Mouse (Mus musculus): Measurements from ENCODE around the gene Bcl2. TPM values are rescaled to one million over a fixed set of nuclear protein-coding genes. Genes with fewer than 3 reads are reported as not detected.
"Not testable (repeated sequence)": the region's sequence is repeated elsewhere in the genome, so short reads cannot be mapped to it uniquely, and the experiment has no call there.

The Bcl2 gene
- total RNA-seq, 2 experiments from 2014 or later = 10.9 to 11.4 TPM

DNA sequence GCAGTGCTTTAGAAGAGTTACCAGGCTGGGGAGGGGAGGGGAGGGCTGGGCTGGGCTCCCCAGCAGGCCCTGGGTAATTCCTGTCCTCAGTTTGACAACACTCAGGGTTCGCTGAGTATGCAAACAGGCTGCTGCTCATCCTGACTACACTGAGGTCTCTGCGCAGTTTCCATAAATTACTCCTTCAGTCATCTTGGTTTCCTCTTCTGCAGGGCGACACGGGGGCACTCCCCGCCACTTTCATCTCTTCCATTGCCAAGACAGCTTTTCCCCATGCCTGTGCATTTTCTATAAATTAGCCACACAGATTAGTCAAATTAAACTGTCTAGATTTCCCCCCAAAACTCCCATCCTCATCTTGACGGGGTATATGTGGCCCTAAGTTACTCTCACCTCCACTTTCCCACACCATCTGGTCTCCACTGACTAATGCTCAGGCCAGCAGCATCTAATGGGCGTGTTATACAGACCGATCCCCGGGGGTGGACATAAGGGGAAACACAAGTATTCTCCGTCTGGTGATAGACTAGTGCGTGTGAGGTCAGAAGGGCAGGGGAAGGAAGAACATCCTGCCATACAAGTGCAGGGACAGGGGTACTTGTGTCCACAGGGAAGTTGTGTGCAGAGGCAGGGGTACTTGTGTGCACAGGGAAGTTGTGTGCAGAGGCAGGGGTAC is 152.9 kb downstream of the Bcl2 start:
- no peak for DNase-seq (ENCODE audit: low spot score in 2 of 2)

DNA sequence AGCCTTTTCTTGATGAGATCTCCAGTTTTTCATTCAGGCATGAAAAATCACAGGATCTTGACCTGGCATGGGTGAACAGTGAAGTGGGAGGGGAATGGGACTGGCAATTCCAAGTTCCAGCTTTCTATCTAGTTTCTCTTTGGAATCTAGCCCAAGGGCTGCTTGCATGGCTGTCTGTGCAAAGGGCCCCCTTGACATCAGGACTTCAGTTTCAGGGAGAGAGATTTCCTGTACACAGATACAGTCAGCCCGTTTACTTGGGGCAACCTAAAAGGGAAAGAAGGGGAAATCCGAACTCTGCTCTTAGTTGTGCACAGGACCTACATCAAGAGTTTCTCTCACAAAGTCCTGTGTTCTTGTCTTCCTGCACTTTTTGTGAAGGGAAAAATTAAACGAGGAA is 154.0 kb downstream of the Bcl2 start:
- DNase-seq (ENCODE audit: low spot score in 2 of 2) = no peak

DNA sequence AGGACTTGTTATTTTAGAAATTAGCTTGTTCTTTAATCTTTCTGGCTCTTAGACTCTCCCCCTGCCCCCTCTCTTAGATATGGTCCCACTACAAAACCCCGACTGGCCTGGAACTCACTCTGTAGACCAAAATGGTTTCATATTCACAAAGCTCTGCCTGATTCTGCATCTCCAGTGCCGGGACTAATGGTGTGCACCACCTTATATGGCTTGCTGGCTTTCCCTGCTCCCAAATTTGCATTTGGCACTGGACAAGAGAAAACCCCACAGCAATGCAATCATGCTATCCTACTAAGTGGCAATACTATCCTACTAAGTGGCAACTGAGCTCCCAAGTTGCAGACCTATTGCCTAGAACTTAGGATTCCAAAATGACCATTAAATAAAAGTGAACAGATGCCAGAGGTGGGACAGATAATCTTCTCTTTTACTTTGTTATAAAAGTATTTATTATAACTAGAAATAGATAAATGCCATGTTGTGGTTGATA is 154.9 kb downstream of the Bcl2 start:
- no peak for DNase-seq (ENCODE audit: low spot score in 2 of 2)

DNA sequence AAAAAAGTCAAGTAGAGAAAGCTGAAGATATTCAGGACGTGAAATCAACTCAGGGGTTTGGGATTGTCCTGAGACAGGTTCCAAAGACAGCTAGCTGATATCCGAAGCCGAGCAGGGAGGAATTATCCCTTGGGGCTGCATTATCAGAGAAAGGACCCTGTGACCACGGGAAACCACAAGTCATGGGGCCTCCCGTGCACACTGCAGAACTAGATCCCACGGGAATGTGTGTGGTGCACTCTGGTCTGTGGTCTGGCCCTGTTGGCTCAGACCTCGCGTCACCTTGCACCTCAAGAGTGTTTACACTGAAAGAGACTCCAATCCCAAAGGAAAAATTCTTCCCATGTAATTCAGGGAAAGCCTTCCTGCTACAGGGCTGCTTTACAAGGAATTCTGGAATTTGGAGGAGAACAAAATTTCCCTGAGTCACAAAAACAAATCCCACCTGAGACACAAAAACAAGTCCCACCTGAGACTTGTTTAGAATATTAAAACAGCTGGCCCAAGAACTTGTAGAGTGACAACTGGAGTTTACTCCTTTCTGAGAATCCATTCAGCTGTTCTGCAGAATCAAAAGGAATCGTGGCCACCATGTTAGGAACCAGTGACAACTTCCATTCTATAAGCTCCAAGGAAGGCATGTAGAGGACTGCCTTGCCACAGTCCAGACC is 158.4 kb downstream of the Bcl2 start:
- DNase-seq (ENCODE audit: low spot score in 2 of 2) = no peak

DNA sequence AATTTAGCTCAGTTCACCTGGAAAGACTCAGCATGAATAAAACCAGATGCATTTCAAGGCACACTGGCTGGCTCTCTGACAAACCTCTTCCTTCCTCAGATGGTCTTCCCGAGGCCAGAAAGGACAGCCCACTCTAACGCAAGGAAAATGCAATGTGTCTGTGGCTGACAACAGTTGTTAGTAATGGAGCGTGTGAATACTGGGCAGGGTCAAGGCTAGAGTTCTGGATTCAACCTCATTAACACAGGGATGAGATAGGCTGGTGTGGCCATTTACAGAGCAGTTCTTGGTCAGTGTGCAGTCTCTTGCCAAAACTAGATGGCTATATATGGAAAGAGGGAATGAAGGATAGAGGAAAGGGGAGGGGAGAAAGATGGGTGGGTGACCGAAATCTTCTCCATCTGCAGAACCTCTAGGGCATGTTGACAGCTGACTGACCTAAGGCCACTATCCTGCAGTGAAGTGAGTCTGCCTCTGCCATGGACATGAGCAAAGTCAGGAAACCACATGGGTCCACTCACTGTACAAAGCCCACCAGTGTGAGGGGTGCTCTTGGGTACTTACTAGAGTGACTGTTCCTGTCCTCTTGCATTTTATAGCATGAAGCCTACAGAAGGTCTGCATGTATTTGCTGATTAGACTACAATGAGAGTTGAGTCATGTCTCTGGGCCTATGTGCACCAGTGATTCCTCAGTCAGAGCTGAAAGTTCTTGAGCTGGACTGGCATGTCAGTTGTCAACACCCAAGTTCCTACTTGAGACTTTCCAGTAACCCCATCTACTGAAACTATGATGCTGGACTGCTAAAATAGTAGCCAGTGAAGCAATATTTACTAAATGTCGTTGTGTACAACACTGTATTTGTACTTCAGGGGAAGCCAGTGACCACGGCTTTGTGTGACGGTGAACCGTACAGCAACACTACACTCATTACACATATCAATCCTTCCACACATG is 159.9 kb downstream of the Bcl2 start:
- no peak for DNase-seq (ENCODE audit: low spot score in 2 of 2)

DNA sequence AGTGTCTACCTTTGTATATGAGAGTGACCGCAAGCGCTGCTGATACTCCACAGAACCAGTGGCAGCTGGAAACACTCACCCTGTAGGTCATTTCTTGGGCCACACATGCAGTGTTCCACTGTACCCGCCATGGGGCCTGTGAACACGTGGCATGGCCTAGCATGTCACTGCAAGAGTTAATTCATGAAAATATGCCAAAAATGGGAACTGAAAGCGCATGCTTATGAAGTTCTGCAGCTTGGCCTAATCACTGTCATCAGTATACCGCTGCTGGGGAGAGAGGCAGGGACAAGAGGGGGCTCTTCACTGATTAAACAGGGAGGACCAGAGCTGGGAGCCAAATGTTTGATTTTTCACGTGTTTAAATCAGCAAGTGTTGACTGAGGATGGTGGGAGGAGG is 161.2 kb downstream of the Bcl2 start:
- no peak for DNase-seq (ENCODE audit: low spot score in 2 of 2)

DNA sequence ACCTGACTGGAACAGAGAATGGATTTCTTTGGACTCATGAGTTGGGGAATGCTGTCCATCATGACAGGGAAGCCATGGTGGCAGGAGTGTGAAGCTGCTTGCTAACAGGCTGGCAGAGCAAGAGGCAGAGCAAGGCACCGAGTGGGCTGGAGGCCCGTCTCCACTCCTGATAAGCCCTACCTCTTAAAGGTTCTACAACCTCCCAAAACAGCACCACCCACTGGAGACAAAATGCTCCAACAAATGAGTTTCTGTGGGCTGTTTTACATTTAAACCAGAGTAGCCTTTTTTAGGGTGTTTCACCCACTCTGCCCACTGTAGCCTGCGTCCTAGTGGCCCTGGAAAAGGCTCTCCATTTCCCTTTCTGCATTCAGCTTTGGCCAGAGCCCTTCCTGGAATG is 163.5 kb downstream of the Bcl2 start:
- no peak for DNase-seq (ENCODE audit: low spot score in 2 of 2)

DNA sequence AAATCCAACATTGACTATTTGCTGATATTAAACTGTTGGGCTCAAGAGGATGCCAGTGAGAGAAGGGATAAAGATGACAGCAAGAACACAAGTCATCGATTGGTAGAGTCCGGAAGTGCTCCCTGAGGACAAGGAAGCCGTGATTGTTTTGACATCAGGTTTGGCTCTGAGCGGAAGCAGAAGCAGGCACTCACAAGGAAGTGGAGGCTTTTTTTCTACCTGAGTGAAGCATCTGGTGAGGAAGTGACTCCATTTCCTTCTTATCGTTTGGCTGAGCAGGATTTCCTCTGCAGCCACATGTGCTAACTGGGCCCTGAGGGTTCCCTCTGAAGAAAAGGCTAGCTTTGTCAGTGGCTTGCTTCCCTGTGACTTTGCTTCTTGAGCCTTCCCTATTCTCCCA is 165.0 kb downstream of the Bcl2 start:
- DNase-seq (ENCODE audit: low spot score in 2 of 2) = no peak

DNA sequence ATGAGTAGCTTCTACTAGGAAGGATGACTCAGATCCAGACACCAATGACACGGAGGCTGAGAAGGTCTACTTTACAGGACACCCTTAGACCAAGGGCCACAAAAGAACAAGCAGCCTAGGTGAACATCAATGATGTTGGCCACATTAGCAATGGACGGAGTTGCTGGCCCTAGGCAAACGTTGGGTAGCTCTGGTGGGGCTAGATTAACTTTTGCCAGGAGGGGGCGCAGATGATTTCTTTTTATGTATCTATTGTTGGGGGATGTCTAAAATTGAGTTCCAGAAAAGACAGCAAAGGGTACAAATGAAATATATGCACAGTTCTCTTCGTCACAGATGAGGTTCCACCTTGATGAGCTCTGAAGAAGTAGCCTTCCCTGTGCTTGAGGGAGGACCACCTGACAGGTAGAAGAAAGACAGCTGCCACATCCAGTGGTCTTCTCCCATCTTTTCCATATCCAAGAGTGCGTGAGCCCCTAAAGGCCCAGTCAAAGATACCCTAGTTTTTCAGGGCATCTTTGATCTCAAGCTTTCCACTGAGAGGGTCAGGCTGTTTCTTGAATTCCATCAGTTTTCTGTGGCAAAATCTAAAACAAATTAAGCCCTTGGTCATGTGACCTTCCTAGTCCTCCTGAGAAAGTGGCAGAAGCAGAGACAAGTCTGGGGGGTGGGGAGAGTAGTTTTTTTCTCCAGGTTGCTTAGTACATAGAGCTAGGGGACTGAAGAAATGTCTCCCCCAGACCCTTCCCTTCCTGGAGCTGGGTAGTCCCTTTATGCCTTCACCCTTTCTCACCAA is 169.1 kb downstream of the Bcl2 start:
- peak in 1 of 2 experiments; percentile 57 for DNase-seq (ENCODE audit: low spot score in 2 of 2)

DNA sequence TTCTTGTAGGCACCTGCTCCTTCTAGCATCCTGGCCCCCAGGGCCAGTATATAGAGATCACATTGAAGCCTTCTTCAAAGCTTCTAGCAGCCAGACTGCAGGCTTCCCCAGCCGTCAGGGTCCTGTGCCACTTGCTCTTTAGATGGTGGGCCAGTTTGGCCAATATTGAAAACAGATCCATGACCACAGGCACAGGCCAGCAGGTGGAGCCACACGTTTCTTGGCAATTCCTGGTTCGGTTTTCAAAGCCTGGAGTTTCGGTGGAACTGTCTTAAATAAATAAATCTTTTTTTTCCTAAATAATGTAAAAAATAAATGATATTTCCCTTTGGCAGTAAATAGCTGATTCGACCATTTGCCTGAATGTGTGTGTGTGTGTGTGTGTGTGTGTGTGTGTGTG is 171.3 kb downstream of the Bcl2 start:
- DNase-seq (ENCODE audit: low spot score in 2 of 2) = peak in 1 of 2 experiments; percentile 48

DNA sequence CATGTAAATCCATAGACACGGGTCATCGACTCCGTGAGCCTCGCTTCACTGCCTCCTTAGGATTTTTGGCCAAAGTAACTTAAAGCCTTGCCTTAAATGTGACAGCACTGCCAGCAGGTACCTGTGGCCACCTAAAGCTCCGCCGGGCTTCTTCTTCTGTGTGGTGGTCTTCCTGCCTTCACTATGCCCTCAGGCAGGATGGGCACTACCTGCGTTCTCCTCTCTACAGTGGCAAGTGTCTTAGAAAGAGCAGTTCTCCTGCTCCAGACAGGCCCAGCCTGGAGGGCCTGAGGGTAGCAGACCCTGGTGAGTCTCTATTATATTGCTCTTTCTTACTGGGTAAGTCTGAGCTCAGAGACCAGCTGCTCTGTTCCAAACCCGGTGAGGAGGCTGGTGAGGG is 172.2 kb downstream of the Bcl2 start:
- no peak for DNase-seq (ENCODE audit: low spot score in 2 of 2)

DNA sequence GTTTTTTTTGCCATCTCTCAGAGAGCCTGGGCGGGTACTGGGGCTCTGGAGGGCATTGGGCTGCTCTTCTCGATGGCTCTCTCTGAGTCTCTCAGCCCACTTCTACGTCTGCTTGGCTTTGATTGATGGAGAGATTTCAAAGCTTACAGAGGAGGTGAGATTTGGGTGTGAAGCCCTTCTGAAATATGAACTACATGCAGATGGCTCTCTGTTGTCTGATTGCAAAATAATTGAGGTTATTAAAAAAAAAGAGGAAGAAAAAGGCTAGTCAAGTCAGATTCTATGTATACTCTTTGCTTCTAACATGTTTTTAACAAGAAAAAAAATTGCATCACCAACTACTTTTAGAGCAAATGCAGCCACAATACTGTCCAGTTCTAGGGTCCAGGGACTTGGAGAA is 173.9 kb downstream of the Bcl2 start:
- DNase-seq (ENCODE audit: low spot score in 2 of 2) = no peak

DNA sequence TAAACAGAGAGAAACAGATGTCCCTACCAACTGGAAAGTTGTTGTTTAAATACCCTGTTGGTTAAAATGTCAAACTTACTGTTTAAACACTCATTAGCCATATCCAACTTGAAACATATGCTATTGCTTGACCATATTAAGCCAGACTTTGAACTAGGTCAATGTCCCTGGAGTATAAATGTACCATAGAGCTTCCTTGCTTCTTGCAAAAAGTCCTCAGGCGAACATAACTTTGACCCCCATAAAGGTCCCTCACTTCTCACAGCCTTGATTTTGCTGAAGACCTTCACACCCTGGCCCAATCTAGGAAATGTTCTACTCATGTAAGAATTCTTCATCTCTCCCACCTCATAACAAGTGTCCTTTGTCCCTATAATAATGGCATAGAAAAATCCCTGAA is 175.0 kb downstream of the Bcl2 start:
- DNase-seq (ENCODE audit: low spot score in 2 of 2) = no peak

DNA sequence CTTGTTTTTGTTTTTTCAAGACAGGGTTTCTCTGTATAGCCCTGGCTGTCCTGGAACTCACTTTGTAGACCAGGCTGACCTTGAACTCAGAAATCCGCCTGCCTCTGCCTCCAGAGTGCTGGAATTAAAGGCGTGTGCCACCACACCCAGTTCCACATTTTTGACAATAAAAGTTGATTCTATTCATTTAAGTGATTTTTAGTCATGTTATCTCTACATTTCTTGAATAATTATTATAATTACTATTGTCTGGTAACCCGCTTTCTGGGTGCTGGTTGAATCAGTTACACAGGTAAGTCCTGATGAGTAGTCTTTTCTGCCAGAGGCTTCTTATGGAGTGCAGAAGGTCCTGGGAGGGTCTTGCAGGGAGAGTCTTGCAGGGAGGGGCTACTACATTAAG is 179.2 kb downstream of the Bcl2 start:
- DNase-seq (ENCODE audit: low spot score in 2 of 2) = not testable (repeated sequence)

DNA sequence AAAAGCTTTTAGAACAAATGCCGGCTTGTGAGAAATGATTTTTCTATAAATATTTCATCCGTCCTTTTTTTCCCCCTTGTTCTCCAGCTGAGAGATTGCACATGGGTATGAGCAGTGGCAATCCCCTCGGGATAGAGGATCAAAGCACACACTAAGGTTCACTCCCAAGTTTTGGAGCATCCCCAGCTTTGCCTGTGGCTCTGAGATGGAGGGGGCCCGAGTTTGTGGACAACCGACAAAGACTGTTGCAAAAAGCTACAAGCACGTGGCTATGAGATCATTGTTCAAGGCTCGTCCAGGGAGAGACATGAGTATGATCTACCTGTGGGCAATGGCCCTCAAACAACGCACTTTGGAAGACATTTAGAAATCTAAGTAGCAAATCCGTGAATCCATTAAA is 184.5 kb downstream of the Bcl2 start:
- DNase-seq (ENCODE audit: low spot score in 2 of 2) = no peak

DNA sequence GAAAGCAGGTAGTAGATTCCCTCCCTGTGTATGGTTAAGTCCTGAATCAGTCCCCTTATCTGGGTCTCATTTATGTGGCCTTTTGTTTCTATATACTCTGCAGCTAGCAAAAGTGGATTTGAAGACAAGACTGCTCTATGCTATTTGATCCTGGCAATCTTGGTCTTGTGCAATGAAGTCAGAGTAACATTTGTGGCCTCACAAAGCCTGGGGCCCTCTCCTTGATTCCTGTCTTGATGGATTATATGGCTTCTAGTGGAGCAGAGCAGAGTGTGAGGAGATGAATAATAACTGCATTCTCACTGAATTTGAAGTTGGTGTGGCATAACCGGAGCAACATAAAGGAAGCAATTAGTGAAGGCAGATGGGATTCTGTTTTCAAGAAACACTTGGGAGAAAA is 186.5 kb downstream of the Bcl2 start:
- no peak for DNase-seq (ENCODE audit: low spot score in 2 of 2)

DNA sequence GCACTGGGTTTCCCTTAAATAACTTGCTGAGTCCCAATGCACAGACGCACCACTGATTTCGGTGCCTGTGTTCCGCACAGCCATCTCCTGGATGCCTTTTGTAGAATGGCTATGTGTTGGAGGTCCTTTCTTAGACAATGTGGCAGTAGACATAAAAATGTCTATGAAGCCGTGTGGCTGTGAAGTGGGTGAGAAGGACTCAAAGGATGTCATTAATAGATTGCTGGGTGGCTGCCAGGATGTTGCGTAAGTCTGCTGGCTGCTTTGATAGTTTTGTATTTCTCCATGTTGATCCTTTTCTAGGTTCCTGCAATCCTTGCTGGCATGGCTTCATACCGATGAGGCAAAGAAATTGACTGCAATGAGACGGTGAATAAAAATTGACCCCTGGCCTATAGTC is 187.3 kb downstream of the Bcl2 start:
- no peak for DNase-seq (ENCODE audit: low spot score in 2 of 2)

DNA sequence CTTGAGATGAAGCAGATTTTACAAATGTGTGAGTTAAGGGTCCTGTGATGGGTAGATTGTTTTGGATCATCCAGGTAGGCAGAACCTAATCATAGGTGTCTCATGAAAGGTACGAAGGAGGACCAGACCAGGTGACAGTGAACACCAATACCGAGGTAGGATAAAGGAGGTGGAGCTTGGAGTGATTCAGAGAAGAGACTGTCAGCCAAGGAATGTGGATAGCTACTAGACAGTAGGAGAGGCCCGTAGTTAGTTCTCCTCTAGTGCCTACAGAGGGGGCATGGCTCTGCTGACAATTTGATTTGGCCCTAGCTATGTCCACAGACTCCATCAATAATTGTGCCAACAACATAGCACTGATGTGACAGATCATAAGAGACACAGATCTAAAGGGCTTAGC is 188.0 kb downstream of the Bcl2 start:
- no peak for DNase-seq (ENCODE audit: low spot score in 2 of 2)

DNA sequence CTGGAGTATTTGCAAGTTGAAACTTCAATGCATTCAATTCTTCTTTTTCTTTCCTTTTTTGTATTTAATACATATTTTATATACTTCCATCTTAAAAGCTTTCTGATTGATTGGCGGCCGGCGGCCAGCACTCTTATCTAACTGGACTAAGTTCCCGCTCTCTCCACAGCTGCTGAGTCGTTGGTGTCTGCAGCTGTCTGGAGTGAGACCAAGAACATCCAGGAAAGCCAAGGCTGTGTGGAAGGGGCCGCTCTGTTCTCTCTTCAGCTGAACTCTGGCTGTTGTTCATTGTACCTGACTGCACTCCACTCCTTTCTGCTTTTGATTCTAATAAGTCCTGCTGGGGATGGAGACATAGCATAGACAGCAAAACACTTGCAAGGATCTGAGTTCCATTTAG is 190.3 kb downstream of the Bcl2 start:
- DNase-seq (ENCODE audit: low spot score in 2 of 2) = peak in 1 of 2 experiments; percentile 47

DNA sequence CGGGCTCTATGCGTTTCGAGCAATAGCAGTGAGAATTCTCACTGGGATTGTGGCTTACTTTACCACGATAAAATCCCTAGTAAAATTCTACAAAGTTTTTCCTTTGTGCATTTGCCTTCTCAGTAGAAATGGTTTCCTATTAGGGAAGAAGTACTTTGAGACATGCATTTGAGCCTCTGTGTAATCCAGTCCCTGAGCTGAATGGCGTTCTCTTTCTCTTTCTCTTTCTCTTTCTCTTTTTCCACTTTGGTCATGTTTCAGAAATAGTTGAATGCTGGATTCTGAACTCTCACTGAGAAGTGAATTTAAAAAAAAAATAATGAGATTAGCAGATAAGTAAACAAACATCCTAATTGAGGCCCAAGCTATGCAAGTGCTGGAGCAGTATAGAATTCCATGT is 191.1 kb downstream of the Bcl2 start:
- no peak for DNase-seq (ENCODE audit: low spot score in 2 of 2)

DNA sequence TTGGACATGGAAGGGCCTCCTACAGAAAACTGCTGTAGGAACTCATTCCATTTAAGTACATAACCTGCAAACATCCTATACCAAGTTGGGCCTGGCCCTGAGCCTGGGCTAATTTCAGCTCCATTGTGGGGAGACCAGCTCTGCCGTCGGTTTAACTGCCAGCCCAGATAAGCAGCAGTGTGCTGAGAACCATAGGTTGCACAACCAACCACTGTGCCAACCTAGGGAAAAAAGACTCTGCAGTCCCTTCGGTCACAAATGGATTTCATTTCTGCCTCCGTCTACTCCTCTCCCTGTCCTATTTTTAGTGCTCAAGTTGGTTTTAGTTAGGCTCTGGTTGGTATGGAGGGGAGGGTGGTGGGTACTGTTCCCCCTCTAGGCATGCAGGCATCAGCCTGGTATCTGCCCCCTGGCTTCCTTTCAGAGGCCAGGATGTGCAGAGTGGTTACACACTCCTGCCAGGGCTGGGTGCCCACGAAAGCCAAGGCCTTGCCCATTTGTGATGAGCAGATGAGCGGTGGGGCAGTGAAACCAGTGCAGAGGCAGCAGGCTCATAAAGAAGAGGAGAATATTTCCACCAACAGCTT is 196.4 kb downstream of the Bcl2 start:
- DNase-seq (ENCODE audit: low spot score in 2 of 2) = no peak
